Comparison of ENCODE assay signal across 1 mouse cellular context in genomic region chr3:152209177-152209966, GRCm38 (mm10).
A peak's percentile ranks its signal among the peaks of the same experiment; 100 is the strongest.
TF ChIP-seq lines count a peak whose summit lies in the region.

No protein-coding gene starts in this region.

TF ChIP-seq in CH12.LX, 34 proteins besides CTCF, POLR2A, EP300 and RAD21:
- TF ChIP-seq MAX (IDR thresholded peaks at IDR 0.05; ENCODE audit: low read length) = peak; percentile 91
- TF ChIP-seq MYC (IDR thresholded peaks at IDR 0.05; ENCODE audit: low read depth, low read length) = peak; percentile 98
- no peak for TF ChIP-seq GABPA (IDR thresholded peaks at IDR 0.05; ENCODE audit: insufficient replicate concordance, low read depth, low read length)
- TF ChIP-seq ZC3H11A (IDR thresholded peaks at IDR 0.05; ENCODE audit: low read depth, low read length) = no peak
- no peak for TF ChIP-seq PAX5 (IDR thresholded peaks at IDR 0.05; ENCODE audit: low read length)
- TF ChIP-seq ZNF384 (IDR thresholded peaks at IDR 0.05; ENCODE audit: low read depth, low read length) = 0 out of 2 replicates have a peak, but pooled peaks have one; percentile 9
- no peak for TF ChIP-seq USF1 (IDR thresholded peaks at IDR 0.05; ENCODE audit: low read depth, low read length)
- no peak for TF ChIP-seq RCOR1 (conservative IDR thresholded peaks at IDR 0.05; ENCODE audit: low read depth, low read length)
- TF ChIP-seq MAZ (IDR thresholded peaks at IDR 0.05; ENCODE audit: low read depth, low read length) = peak; percentile 74; the same call in 1 of the 2 replicates
- peak; percentile 41; the same call in 1 of the 2 replicates for TF ChIP-seq ETS1 (conservative IDR thresholded peaks at IDR 0.05; ENCODE audit: low read depth, low read length)
- TF ChIP-seq UBTF (IDR thresholded peaks at IDR 0.05; ENCODE audit: low read depth, low read length) = no peak
- 0 out of 2 replicates have a peak, but pooled peaks have one; percentile 54 for TF ChIP-seq KAT2A (IDR thresholded peaks at IDR 0.05; ENCODE audit: insufficient replicate concordance, low read length)
- TF ChIP-seq ELF1 (IDR thresholded peaks at IDR 0.05; ENCODE audit: low read depth, low read length) = no peak
- peak; percentile 82 for TF ChIP-seq SIN3A (IDR thresholded peaks at IDR 0.05; ENCODE audit: low read length)
- no peak for TF ChIP-seq JUND (conservative IDR thresholded peaks at IDR 0.05; ENCODE audit: low read depth, low read length)
- peak; percentile 88 for TF ChIP-seq MXI1 (IDR thresholded peaks at IDR 0.05; ENCODE audit: low read depth, low read length)
- TF ChIP-seq HCFC1 (IDR thresholded peaks at IDR 0.05; ENCODE audit: low read depth, low read length) = peak; percentile 43
- TF ChIP-seq NRF1 (IDR thresholded peaks at IDR 0.05; ENCODE audit: low read depth, low read length) = no peak
- TF ChIP-seq ZMIZ1 (IDR thresholded peaks at IDR 0.05; ENCODE audit: low read depth, low read length) = 0 out of 2 replicates have a peak, but pooled peaks have one; percentile 31
- TF ChIP-seq MAFK (IDR thresholded peaks at IDR 0.05; ENCODE audit: insufficient replicate concordance, low read length) = no peak
- no peak for TF ChIP-seq JUN (IDR thresholded peaks at IDR 0.05; ENCODE audit: insufficient read depth, low read depth, low read length)
- peak; percentile 10; the same call in 1 of the 2 replicates for TF ChIP-seq IRF4 (IDR thresholded peaks at IDR 0.05; ENCODE audit: low read depth, low read length)
- 0 out of 2 replicates have a peak, but pooled peaks have one; percentile 5 for TF ChIP-seq TBP (conservative IDR thresholded peaks at IDR 0.05; ENCODE audit: low read depth, low read length)
- no peak for TF ChIP-seq USF2 (conservative IDR thresholded peaks at IDR 0.05; ENCODE audit: low read depth, low read length)
- no peak for TF ChIP-seq ZKSCAN1 (IDR thresholded peaks at IDR 0.05; ENCODE audit: borderline replicate concordance, low read depth, low read length)
- TF ChIP-seq SMC3 (IDR thresholded peaks at IDR 0.05; ENCODE audit: low read depth, low read length) = no peak
- 0 out of 2 replicates have a peak, but pooled peaks have one; percentile 15 for TF ChIP-seq MEF2A (IDR thresholded peaks at IDR 0.05; ENCODE audit: borderline replicate concordance, low read depth, low read length)
- 0 out of 2 replicates have a peak, but pooled peaks have one; percentile 38 for TF ChIP-seq E2F4 (IDR thresholded peaks at IDR 0.05; ENCODE audit: insufficient replicate concordance, low read depth, low read length)
- TF ChIP-seq CHD2 (IDR thresholded peaks at IDR 0.05; ENCODE audit: low read length) = peak; percentile 46; the same call in 1 of the 2 replicates
- no peak for TF ChIP-seq TCF12 (IDR thresholded peaks at IDR 0.05; ENCODE audit: low read depth, low read length)
- peak; percentile 92 for TF ChIP-seq BHLHE40 (IDR thresholded peaks at IDR 0.05; ENCODE audit: low read depth, low read length)
- no peak; the same call in 1 of the 2 replicates for TF ChIP-seq POLR2AphosphoS2 (IDR thresholded peaks at IDR 0.05; ENCODE audit: low read depth, low read length)
- peak; percentile 82 for TF ChIP-seq CHD1 (IDR thresholded peaks at IDR 0.05; ENCODE audit: low read depth, low read length)
- TF ChIP-seq NELFE (IDR thresholded peaks at IDR 0.05; ENCODE audit: low read depth, low read length) = no peak
